Mouse (Mus musculus): ENCODE measurements around the gene Rnf166.

Rnf166 gene

DNA sequence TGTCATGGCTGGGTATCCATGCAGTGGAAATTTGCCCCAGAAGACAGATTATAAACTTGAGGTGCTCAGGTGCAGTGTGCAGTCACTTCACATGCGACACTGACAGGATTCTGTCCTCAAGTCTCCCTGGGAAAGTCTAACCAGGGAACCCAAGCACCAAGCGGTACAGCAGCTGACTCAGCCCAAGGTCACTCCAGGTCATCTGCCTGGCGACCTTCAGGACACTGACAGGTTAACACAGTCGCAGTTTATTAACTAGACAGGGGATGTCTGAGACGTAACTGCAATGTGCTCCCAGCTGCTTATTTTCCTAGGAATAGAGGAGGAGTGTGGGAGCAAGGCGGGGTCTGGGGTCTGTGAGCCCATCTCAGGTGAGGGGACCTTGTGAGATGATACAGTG, 6.5 kb downstream of the Rnf166 start:
- DNase-seq (ENCODE audit: low spot score), result no peak

DNA sequence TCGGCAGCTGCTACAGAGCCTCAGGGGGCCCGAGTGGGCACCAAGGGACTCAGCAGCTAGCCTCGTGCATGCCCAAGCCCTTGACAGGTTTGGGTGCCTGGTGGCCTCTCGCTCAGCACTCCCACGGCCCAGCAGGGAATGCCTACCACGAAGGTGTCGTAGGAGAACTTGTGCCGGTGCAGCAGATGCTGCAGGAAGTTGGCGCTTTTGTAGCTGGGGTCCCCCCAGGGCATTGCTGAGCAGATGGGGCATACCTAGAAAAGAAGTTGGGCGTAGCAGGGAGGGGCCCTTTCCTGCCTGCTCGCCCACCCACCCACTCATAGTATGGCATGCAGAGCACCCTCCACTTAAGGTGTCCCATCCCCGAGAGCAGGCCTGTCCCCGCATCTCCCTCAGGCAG, 8.0 kb downstream of the Rnf166 start:
- no peak for DNase-seq (ENCODE audit: low spot score)

DNA sequence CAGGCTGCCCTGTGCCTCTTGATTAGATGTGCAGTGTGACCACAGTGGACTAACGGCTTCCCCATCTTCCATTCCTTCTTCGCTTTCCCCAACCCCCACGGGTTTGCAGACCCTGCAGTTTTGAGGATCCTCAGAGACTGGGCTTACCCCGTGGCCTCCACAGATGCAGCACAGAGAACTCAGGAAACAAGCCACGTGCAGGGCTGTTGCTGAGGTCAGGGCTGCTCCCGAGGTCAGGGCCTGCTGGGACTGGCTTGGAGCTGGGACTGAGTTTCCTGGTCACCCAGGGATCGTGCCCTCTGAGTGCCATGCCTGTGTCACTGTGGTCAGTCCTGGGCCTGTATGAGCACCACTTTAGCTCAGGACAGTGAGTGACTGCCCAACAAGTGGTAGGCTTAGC, 10.9 kb downstream of the Rnf166 start:
- no peak for DNase-seq (ENCODE audit: low spot score)

DNA sequence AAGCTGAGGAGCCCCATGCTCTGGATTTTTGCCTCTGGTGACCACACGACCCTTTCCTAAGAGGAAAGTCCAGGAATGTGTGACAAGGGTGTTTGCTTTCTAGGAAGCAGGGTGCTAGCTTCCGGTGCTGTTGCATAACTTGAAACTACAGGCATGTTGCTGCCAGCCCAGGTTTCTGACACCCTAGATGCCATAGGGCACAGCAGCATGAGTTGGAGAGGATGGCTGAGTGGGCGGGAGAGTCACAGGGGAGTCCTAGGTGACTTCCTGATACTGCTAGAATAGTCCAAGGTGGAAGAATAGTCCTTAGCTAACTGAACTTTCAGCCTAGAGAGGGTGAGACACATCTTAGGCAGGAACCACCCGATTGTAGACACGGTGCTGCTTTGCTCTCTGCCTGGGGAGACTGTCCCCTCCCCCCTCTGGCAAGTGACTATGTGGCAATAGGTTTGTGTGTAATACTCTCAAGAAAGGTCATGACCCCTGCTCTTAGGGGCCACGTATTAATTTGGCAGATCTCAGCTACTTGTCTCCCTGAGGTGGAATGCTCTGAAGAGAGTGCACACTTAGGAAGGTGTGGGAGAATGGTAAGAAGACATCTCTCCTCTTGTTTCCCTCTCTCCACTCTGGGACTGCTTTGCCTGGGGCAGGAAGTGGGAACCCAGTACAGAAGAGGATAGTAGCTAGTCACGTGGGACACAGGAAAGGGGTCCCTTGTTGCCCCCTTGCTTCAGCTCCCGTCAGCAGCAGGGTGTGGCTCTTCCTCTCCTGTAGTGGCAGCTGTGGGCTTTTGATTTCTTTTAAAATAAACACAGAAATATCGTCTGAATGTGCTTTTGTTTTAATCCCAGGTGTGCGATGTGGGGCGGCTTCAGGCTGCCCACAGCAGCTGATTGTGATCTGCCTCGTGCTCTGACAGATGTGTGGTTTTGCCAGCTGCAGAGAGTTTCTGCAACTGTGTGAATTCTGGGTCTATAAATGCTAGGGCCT, 11.9 kb downstream of the Rnf166 start:
- DNase-seq (ENCODE audit: low spot score), result no peak

DNA sequence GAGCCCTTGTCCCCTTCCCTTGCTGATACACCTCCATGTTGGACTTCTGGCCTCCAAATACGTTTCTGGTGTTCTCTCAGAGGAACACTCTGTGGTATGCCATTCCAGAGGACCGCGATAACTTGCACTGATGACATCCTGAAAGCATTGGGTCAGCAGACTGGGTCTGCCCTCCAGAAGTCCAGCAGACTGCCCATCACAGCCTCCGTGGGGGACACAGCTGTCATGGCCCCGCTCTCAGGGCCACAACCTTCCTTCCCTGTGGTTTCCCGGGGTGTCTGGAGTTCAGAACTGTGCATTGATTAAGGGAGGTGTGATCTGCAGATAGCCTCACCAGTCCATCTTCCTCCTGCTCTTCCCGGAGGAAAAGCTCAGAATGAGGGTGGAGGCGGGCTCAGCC, 13.4 kb downstream of the Rnf166 start:
- no peak for DNase-seq (ENCODE audit: low spot score)

DNA sequence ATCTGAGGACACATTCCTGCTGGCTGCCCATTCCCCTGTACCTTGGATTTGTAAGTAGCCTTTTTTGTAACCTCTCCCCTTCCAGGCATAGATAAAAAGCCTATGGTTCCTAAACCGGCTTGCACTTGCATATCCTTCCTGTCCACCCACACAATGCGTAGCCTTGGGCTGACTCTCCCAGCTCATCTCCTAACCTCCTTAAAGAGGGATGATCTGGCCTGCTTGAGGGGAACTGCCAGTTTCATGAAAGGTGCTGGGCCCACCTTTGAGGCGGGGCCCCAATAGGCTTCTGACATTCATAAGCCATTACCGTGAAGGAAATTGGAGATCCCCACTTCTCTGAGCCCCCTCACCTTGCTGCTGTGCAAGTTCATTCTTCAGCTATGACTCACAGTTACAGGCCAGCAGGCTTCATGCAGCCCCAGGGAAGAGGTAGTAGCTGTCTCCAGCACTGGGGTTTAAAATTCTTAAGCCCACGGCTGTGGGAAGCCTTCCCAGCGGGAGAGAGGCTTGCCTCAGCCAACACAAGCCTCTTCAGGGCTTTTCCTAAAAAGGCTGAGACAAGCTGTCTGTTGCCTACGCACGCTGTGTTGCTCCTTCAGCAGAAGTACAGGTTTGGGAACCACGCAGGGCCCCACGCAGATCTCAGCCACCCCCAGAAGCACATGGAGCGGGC, 14.3 kb downstream of the Rnf166 start:
- DNase-seq (ENCODE audit: low spot score), result peak; percentile 64

GRCm38 (mm10) chr8:122460524-122461472, 15.1 kb downstream of the Rnf166 start, which contains the start of gene Snai3:
Snai3 (minus strand) TSS chr8:122460733.
- DNase-seq (ENCODE audit: low spot score), result no peak

GRCm38 (mm10) chr8:122459990-122460389, 15.9 kb downstream of the Rnf166 start:
- no peak for DNase-seq (ENCODE audit: low spot score)

DNA sequence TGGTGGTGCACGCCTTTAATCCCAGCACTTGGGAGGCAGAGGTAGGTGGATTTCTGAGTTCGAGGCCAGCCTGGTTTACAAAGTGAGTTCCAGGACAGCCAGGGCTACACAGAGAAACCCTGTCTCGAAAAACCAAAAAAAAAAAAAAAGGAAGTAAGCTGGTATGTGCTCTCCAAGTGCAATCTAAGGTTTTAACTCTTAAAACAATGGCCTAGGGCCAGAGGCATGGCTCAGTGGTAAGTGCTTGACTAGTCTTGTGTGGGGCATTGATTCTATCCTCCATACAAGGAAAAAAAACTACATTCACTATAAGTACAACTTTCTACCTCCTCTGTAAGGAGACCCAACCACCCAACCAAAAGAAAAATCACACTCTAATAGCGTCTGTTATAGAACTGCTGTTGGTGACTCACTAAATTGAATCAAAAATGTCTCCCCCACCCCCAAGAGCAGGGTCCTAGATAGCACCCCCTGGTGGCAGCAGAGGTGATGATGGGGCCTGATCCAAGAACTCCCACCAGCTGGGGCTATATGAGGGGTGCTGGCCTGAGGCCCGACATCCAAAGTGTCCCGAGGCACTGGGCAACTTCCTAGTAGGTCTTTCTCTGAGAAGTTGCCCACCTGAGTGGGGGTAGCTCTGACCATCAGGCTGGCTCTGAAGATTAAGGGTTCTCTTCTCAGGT, 16.5 kb downstream of the Rnf166 start:
- no peak for DNase-seq (ENCODE audit: low spot score)

GRCm38 (mm10) chr8:122457171-122457570, 18.7 kb downstream of the Rnf166 start:
- DNase-seq (ENCODE audit: low spot score), result no peak

DNA sequence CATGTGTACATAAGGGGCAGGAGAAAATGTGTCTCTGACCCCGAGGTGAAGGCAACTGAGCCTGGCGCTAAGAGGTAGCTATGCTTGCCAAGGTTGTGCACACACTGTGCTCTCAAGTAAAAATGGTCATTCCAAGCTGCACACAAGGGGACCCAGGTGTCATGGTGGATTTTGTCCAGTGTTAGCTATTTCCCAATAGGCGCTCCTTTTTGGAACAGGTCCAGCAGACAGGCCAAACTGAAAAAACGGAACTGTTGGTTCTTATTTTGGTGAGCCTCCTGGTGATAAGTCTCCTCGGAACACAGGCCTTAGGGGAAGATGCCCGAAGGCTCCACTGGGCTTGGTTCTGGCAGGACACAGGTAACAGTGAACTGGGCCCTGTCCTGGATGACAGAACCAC, 21.5 kb downstream of the Rnf166 start:
- no peak for DNase-seq (ENCODE audit: low spot score)

- DNase-seq (ENCODE audit: low spot score), result no peak
Observed at GRCm38 (mm10) chr8:122452154-122452553, 23.7 kb downstream of the Rnf166 start.

DNA sequence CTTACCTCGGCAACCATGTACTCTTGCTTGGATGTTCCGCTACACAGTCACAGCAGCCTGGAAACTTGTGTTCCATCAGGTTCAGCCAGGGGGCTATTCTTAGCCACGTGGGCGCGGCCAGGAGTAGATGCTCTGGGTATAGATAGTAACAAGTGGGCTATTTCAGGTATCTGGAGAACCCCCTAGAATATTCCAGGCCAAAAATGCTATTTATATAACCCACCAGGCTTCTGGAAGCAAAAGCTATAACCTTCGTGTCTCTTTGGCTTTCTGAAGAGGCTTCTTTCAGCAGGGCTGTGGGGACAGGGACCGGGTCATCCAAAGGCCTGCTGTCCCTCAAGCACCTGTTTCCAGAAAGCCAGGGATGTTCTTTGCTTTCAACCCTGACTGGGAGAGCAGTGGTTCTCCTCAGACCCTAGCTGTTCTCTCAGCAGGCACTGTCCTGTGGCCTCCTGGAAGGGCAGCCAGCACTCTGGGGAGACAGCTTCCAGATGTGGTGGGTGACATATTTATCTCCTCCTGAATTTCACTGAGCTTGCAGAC, 24.6 kb downstream of the Rnf166 start:
- no peak for DNase-seq (ENCODE audit: low spot score)

GRCm38 (mm10) chr8:122445203-122445602, 30.7 kb downstream of the Rnf166 start:
- no peak for DNase-seq (ENCODE audit: low spot score)

- peak; percentile 74 for DNase-seq (ENCODE audit: low spot score)
Observed at GRCm38 (mm10) chr8:122444058-122444748, 31.7 kb downstream of the Rnf166 start.

- DNase-seq (ENCODE audit: low spot score), result peak; percentile 99
Observed at GRCm38 (mm10) chr8:122443262-122444006, 32.4 kb downstream of the Rnf166 start, which contains the start of gene Mvd. Mvd (minus strand) TSS chr8:122443422.

- no peak for DNase-seq (ENCODE audit: low spot score)
Observed at GRCm38 (mm10) chr8:122442781-122443180, 33.1 kb downstream of the Rnf166 start.

- no peak for DNase-seq (ENCODE audit: low spot score)
Observed at GRCm38 (mm10) chr8:122442356-122442755, 33.5 kb downstream of the Rnf166 start.

DNA sequence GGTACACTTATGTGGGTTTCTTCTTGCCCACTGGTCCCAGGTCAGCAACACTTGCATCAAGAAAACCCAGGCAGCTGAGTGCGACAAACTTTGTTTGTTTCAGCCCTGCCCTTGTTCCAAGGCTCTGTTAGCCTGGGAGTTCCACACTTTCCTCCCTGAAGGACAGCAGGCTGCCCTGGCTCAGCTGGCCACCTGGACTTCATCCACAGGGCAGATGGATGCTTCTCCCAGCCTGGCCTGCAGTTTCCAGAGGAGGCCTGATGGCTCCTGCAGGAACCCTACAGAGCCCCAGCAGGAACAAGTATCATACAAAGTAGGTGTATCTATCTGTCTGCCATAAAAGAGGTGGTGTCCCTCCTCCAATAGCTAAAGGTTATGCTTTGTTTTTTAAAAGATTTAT, 34.5 kb downstream of the Rnf166 start:
- DNase-seq (ENCODE audit: low spot score), result no peak

GRCm38 (mm10) chr8:122439336-122439735, 36.5 kb downstream of the Rnf166 start:
- no peak for DNase-seq (ENCODE audit: low spot score)
